In genomic region chr1:81516575-81517210, GRCm38 (mm10) we compare ENCODE assay signal across 8 mouse cellular contexts.
DNase-seq lines count a peak whose midpoint lies in the region; ATAC-seq and TF ChIP-seq lines count a peak whose summit lies in the region.

No protein-coding gene starts in this region.

- H3K36me3 ChIP-seq in forebrain, postnatal 0 days (ENCODE audit: insufficient read depth) = no peaks in the 10 kb centered on the region

- no peaks in the 10 kb centered on the region for H3K4me1 ChIP-seq in forebrain, postnatal 0 days (ENCODE audit: insufficient read depth)

- ATAC-seq in forebrain, postnatal 0 days = peak; percentile 85

- 58% methylated on average over 10 of the region's 10 CpGs for WGBS in forebrain, postnatal 0 days

- H3K27me3 ChIP-seq in forebrain, postnatal 0 days (ENCODE audit: insufficient read depth, low read length) = no peaks in the 10 kb centered on the region

- H3K9me3 ChIP-seq in forebrain, postnatal 0 days (ENCODE audit: low read length) = no peaks in the 10 kb centered on the region

- peak; percentile 32 to 40 for DNase-seq in heart, postnatal 10 days
- no peak for DNase-seq in heart, adult 11 months
- DNase-seq in urinary bladder, postnatal 14 days (ENCODE audit: low spot score) = peak; percentile 5
- no peak for DNase-seq in urinary bladder, adult 2 months (ENCODE audit: low spot score)
- DNase-seq in forebrain, postnatal 0 days = peak; percentile 55
- DNase-seq in mesoderm, embryonic 11.5 days (ENCODE audit: low read depth, low spot score) = peak; percentile 12
- no peak for DNase-seq in urinary bladder, postnatal 25 days (ENCODE audit: low spot score)
- no peak for DNase-seq in adrenal gland, adult 2 months

- H3K9ac ChIP-seq in forebrain, postnatal 0 days = no peak overlapping the region

- no peak overlapping the region for H3K27ac ChIP-seq in forebrain, postnatal 0 days (ENCODE audit: low read depth, low read length)

- intact Hi-C loops in heart, postnatal 10 days (cut with DNase I) = loop anchor here (1.0 to 10.0 kb wide), 4 partner anchors 202 to 916 kb away; no protein-coding TSS in a partner anchor

- peak; percentile 76 for TF ChIP-seq CTCF in forebrain, postnatal 0 days (IDR thresholded peaks at IDR 0.05; ENCODE audit: low read depth)

- no peak overlapping the region for H3K4me3 ChIP-seq in forebrain, postnatal 0 days (ENCODE audit: low read depth, low read length)

- H3K4me2 ChIP-seq in forebrain, postnatal 0 days (ENCODE audit: low read depth) = no peak overlapping the region

Comparison
In these comparisons a context has a peak if more than half of its experiments do, and no peak if none do; other contexts are left out.
1. DNase-seq: peak in heart, postnatal 10 days (2 of 2), urinary bladder, postnatal 14 days (single experiment), forebrain, postnatal 0 days (single experiment) and mesoderm, embryonic 11.5 days (single experiment); none in heart, adult 11 months (single experiment), urinary bladder, adult 2 months (single experiment), urinary bladder, postnatal 25 days (single experiment) and adrenal gland, adult 2 months (single experiment).